Mouse (Mus musculus): ENCODE measurements at regions not wholly inside any gene's neighbourhood (a gene's known extent, or its start where the extent isn't known, plus 50 kb on each side); places are given as distances from the start of the nearest gene placed in this dataset.

DNA sequence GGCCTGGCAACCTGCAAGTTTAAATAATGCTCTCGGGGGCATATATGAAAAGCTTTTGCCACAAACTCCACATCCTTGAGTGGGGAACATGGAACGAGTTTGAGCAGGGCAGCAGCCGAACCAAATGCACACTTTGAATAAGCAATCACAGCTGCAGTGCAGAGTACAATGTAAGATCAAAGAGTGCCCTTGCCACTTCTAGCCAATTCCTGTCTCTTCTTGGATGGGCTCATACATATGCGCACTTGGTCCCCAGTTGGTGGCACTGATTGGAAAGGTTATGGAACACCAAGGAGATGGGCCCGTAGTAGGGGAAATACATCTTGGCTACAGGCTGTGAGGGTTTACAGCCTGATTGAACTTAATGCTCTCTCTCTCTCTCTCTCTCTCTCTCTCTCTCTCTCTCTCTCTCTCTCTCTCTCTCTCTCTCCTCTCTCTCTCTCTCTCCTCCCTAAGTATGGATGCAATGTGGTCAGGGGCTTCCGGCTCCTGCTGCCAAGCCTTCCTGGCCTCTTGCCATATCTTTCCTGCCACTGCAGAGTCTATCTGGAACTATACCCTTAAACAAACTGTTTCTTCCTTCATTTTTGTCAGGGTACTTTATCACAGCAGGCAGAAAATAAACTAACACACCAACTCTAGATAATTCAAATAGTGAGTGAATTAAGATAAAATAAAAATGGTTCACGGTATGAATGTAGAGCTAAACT, 88.6 kb upstream of the Mbnl3 start:
- no peak for DNase-seq (ENCODE audit: low spot score in 2 of 2)

DNA sequence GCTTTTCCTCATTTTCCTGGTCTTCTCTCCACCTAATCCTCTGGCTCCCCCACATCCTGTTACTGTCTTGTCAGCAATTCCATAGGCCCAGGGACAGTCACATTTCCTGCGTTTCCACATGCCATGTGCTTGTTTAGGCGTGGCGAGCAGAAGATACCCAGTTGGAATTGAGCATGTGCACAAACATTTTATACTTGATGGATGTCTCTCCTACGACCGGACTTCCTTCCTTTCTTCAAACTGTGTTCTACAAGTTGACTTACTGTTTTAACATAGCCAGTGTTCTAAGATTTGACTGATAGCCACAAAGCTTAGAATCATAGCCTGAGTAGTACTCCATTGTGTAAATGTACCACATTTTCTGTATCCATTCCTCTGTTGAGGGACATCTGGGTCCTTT, 86.0 kb upstream of the Mbnl3 start:
- no peak for DNase-seq (ENCODE audit: low spot score in 2 of 2)

DNA sequence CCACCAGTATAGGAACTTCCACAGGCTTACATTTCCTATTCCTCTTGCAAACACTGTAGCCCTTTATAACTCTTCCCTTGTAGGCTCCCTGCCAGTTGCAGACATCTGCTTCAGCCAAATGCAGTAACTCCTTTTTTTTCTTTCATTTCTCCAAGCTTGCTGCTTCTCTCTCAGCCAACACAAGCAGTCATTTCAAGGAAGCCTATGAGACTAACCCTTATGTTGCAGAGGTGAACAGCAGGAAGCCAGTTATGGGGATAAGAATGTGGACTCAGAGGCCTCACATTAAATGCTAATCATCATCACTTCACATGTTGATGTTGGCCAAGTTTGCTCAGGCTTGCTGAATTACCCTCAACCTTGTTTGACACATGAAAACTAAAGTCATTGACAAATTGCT, 71.9 kb upstream of the Mbnl3 start:
- DNase-seq (ENCODE audit: low spot score in 2 of 2) = peak in 1 of 2 experiments; percentile 2

DNA sequence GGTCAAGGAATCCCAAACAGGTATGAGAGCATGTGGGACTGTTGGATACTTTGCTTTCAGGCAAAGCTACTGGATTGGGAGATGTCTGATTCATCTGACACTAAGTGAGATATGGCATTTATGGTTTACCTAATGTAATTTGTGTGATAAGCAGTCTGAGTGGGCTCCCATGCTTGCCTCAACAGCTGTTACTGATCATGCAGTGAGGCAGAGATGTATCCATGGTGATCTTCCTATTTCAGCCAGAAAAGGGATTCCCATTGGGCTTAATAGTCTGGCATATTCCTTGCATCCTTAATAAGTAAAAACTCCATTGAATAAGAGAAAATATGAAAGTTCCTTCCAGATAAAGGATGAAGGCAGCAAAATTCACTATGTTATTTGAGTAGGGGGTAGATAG, 58.4 kb upstream of the Mbnl3 start:
- DNase-seq (ENCODE audit: low spot score in 2 of 2) = no peak
